Mouse (Mus musculus): ENCODE measurements around the gene Dock9. TPM values are rescaled to one million over a fixed set of nuclear protein-coding genes. Genes with fewer than 3 reads are reported as not detected.

Dock9 gene
- polyA plus RNA-seq, 1 experiment from 2014 or later: 8.5 TPM

DNA sequence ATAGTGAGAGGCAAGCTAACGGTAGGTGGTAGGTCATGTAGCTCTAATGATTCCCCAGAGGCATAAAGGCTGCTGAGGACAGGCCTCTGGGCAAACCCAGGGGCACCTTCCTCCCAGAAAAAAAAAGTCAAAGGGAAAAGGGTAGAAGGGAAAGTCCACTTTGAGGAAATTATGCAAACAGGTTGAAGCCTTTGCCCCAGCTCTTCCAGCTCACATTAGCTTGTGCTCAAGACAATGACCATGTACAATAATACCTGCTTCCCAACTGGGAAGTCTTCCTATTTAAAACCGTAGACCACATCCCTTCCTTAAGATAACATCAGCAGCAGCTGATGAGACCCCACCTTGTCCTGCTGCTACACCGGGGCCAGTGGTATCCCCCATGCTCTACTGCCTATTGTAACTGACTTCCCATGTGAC lies 91.1 kb downstream of the Dock9 start:
- peaks cover 5% of the 10 kb centered on the region for H3K4me1 ChIP-seq (ENCODE audit: control insufficient read depth, insufficient read depth, low read length)
- H3K4me2 ChIP-seq (ENCODE audit: low read length): no peak overlapping the region
- ATAC-seq (no peak), DNase-seq (ENCODE audit: low spot score) (no peak)
- 71% methylated on average over 3 of the region's 3 CpGs for WGBS
- H3K4me3 ChIP-seq (ENCODE audit: low read depth, low read length): no peak overlapping the region
- H3K27me3 ChIP-seq (replicated peaks; ENCODE audit: control insufficient read depth, insufficient read depth, low read length): no peaks in the 10 kb centered on the region
- H3K9ac ChIP-seq (ENCODE audit: low read length): no peak overlapping the region
- no peaks in the 10 kb centered on the region for H3K36me3 ChIP-seq (ENCODE audit: control insufficient read depth, insufficient read depth, low read length)
- H3K27ac ChIP-seq (ENCODE audit: low read depth, low read length): no peak overlapping the region
- H3K9me3 ChIP-seq (replicated peaks; ENCODE audit: control insufficient read depth, low read length): no peaks in the 10 kb centered on the region

DNA sequence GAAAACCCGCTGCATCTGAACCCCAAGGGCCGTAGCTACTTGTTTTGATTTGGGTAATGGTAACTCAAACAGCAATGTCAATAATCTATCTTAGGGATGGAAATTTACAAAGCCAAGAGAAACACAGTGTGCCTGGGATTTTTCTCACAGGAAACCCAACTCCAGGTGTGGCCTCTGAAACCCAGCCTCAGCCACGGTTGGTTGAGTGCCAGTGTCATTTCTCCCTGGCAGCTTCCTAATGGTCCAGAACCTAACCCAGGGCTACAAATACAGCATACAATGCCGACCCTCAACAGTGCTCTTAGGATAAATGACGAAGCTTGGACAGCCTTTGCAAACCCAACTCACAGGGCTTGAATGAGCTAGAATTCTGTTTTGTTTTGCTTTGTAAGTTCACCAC lies 92.0 kb downstream of the Dock9 start:
- Histone ChIP-seq H3K9me3 (replicated peaks; ENCODE audit: control insufficient read depth, low read length) (no peaks in the 10 kb centered on the region), H3K4me3 (ENCODE audit: low read depth, low read length) (no peak overlapping the region), H3K4me1 (ENCODE audit: control insufficient read depth, insufficient read depth, low read length) (peaks cover 5% of the 10 kb centered on the region), H3K36me3 (ENCODE audit: control insufficient read depth, insufficient read depth, low read length) (no peaks in the 10 kb centered on the region), H3K27ac (ENCODE audit: low read depth, low read length) (no peak overlapping the region), H3K4me2 (ENCODE audit: low read length) (no peak overlapping the region), H3K9ac (ENCODE audit: low read length) (no peak overlapping the region), H3K27me3 (replicated peaks; ENCODE audit: control insufficient read depth, insufficient read depth, low read length) (no peaks in the 10 kb centered on the region)
- DNase-seq (ENCODE audit: low spot score) (no peak), ATAC-seq (no peak)
- WGBS: 67% methylated on average over 5 of the region's 5 CpGs

GRCm38 (mm10) chr14:121702534-121702933 lies 95.1 kb downstream of the Dock9 start:
- H3K27me3 ChIP-seq (replicated peaks; ENCODE audit: control insufficient read depth, insufficient read depth, low read length): no peaks in the 10 kb centered on the region
- H3K4me1 ChIP-seq (ENCODE audit: control insufficient read depth, insufficient read depth, low read length): peaks cover 13% of the 10 kb centered on the region
- WGBS: 70% methylated on average over 4 of the region's 4 CpGs
- H3K9me3 ChIP-seq (replicated peaks; ENCODE audit: control insufficient read depth, low read length): no peaks in the 10 kb centered on the region
- H3K9ac ChIP-seq (ENCODE audit: low read length): no peak overlapping the region
- no peak overlapping the region for H3K27ac ChIP-seq (ENCODE audit: low read depth, low read length)
- no peak overlapping the region for H3K4me2 ChIP-seq (ENCODE audit: low read length)
- H3K36me3 ChIP-seq (ENCODE audit: control insufficient read depth, insufficient read depth, low read length): no peaks in the 10 kb centered on the region
- H3K4me3 ChIP-seq (ENCODE audit: low read depth, low read length): no peak overlapping the region
- DNase-seq (ENCODE audit: low spot score) (no peak), ATAC-seq (no peak)

DNA sequence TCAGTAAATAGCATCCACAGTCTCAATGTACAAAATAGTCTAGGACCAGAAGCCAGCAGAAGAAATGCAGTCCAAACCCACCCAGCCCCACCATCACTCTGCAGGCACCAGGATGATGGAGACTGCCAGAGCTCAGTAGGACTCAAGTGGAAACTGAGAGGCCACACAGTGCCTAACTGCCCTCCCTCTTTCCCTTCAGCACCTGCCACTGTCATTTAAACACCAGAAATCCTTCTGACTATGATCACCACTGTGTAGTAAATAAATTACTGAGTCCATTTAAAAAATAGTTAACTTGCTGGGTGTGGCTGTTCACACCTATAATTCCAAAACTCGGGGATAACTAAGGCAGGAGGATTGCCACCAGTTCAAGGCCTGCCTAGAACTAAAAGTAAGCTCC lies 97.6 kb downstream of the Dock9 start:
- Histone ChIP-seq H3K4me3 (ENCODE audit: low read depth, low read length) (no peak overlapping the region), H3K27me3 (replicated peaks; ENCODE audit: control insufficient read depth, insufficient read depth, low read length) (no peaks in the 10 kb centered on the region), H3K4me1 (ENCODE audit: control insufficient read depth, insufficient read depth, low read length) (peaks cover 18% of the 10 kb centered on the region), H3K9me3 (replicated peaks; ENCODE audit: control insufficient read depth, low read length) (no peaks in the 10 kb centered on the region), H3K4me2 (ENCODE audit: low read length) (no peak overlapping the region), H3K27ac (ENCODE audit: low read depth, low read length) (no peak overlapping the region), H3K36me3 (ENCODE audit: control insufficient read depth, insufficient read depth, low read length) (no peaks in the 10 kb centered on the region), H3K9ac (ENCODE audit: low read length) (no peak overlapping the region)
- ATAC-seq: no peak
- DNase-seq (ENCODE audit: low spot score): no peak
- 83% methylated on average over 1 of the region's 1 CpGs for WGBS

- H3K27ac ChIP-seq (ENCODE audit: low read depth, low read length): no peak overlapping the region
Measured at GRCm38 (mm10) chr14:121698620-121698950, 99.1 kb downstream of the Dock9 start.

DNA sequence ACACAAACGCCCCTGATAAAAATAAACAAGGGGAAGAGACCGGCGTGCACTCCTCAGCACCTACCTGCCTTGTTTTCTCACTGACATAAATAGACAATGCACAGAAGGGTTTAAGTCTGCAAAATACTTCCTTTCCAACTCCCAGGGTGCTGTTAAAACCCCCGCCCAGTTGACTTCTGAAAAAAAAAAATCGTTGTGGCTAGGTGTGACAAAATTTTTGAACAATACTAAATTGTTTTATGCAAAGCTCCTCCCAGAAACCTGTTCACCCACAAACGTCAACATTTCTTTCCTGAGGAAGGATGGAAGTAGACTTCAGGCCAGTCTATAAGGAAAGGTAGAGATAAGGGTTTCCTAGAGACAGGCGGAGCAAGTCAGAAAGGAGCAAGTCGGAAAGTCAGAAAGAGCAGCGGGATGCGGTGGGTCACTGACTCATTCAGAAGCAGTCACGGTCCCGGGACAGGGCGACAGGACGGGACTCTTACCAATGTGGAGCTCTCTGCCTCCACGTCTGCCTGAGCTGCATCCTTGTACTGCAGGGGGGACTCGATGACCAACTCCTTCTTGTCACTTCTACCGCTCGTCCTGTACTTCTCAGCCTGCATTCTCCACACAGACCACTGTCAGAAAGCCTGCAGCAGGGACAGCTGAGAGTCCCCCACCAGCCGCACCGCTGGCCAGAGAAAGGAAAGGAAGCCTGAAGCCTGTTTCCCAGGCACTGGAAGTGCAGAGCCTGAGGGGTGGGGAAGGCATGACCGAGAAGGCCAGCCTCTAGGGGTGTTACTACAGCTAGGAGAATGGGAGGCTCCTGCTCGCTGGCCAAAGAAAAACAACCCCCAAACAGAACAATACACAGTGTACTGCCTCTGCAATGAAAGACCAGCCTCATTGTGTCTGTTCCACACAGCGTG lies 99.7 kb downstream of the Dock9 start:
- Histone ChIP-seq H3K4me2 (ENCODE audit: low read length) (peak overlapping the region; percentile 48), H3K36me3 (ENCODE audit: control insufficient read depth, insufficient read depth, low read length) (no peaks in the 10 kb centered on the region), H3K4me1 (ENCODE audit: control insufficient read depth, insufficient read depth, low read length) (peaks cover 18% of the 10 kb centered on the region), H3K4me3 (ENCODE audit: low read depth, low read length) (peak overlapping the region; percentile 16), H3K27me3 (replicated peaks; ENCODE audit: control insufficient read depth, insufficient read depth, low read length) (no peaks in the 10 kb centered on the region), H3K9me3 (replicated peaks; ENCODE audit: control insufficient read depth, low read length) (no peaks in the 10 kb centered on the region), H3K27ac (ENCODE audit: low read depth, low read length) (peak overlapping the region; percentile 46; the same call in 1 of the 2 replicates), H3K9ac (ENCODE audit: low read length) (peak overlapping the region; percentile 45)
- peak; percentile 39 for DNase-seq (ENCODE audit: low spot score)
- 9% methylated on average over 23 of the region's 23 CpGs for WGBS
- peak; percentile 66; the same call in 1 of the 2 replicates for ATAC-seq

More at GRCm38 (mm10) chr14:121698620-121698950, 99.1 kb downstream of the Dock9 start:
- 13% methylated on average over 7 of the region's 7 CpGs for WGBS
- Histone ChIP-seq H3K4me1 (ENCODE audit: control insufficient read depth, insufficient read depth, low read length) (peaks cover 18% of the 10 kb centered on the region), H3K9ac (ENCODE audit: low read length) (peak overlapping the region; percentile 45), H3K4me2 (ENCODE audit: low read length) (peak overlapping the region; percentile 48), H3K4me3 (ENCODE audit: low read depth, low read length) (peak overlapping the region; percentile 16; the same call in 1 of the 2 replicates), H3K27me3 (replicated peaks; ENCODE audit: control insufficient read depth, insufficient read depth, low read length) (no peaks in the 10 kb centered on the region), H3K9me3 (replicated peaks; ENCODE audit: control insufficient read depth, low read length) (no peaks in the 10 kb centered on the region), H3K36me3 (ENCODE audit: control insufficient read depth, insufficient read depth, low read length) (no peaks in the 10 kb centered on the region)
- DNase-seq (ENCODE audit: low spot score) (no peak), ATAC-seq (no peak)

- Histone ChIP-seq H3K36me3 (ENCODE audit: control insufficient read depth, insufficient read depth, low read length) (no peaks in the 10 kb centered on the region), H3K9ac (ENCODE audit: low read length) (no peak overlapping the region), H3K4me2 (ENCODE audit: low read length) (peak overlapping the region; percentile 48), H3K4me3 (ENCODE audit: low read depth, low read length) (no peak overlapping the region), H3K9me3 (replicated peaks; ENCODE audit: control insufficient read depth, low read length) (no peaks in the 10 kb centered on the region), H3K27ac (ENCODE audit: low read depth, low read length) (no peak overlapping the region), H3K4me1 (ENCODE audit: control insufficient read depth, insufficient read depth, low read length) (peaks cover 18% of the 10 kb centered on the region), H3K27me3 (replicated peaks; ENCODE audit: control insufficient read depth, insufficient read depth, low read length) (no peaks in the 10 kb centered on the region)
- WGBS: 16% methylated on average over 9 of the region's 9 CpGs
- DNase-seq (ENCODE audit: low spot score) (no peak), ATAC-seq (no peak)
Measured at GRCm38 (mm10) chr14:121697143-121697680, 100.4 kb downstream of the Dock9 start.

GRCm38 (mm10) chr14:121696429-121697118 lies 101.1 kb downstream of the Dock9 start:
- no peak overlapping the region for H3K9ac ChIP-seq (ENCODE audit: low read length)
- ATAC-seq: no peak
- no peak for DNase-seq (ENCODE audit: low spot score)
- no peaks in the 10 kb centered on the region for H3K27me3 ChIP-seq (replicated peaks; ENCODE audit: control insufficient read depth, insufficient read depth, low read length)
- no peak overlapping the region for H3K27ac ChIP-seq (ENCODE audit: low read depth, low read length)
- H3K4me1 ChIP-seq (ENCODE audit: control insufficient read depth, insufficient read depth, low read length): peaks cover 18% of the 10 kb centered on the region
- H3K36me3 ChIP-seq (ENCODE audit: control insufficient read depth, insufficient read depth, low read length): no peaks in the 10 kb centered on the region
- H3K9me3 ChIP-seq (replicated peaks; ENCODE audit: control insufficient read depth, low read length): no peaks in the 10 kb centered on the region
- no peak overlapping the region for H3K4me3 ChIP-seq (ENCODE audit: low read depth, low read length)
- H3K4me2 ChIP-seq (ENCODE audit: low read length): 0 out of 2 replicates have a peak overlapping the region, but pooled peaks have one; percentile 3
- WGBS: 82% methylated on average over 8 of the region's 8 CpGs

Data from forebrain, embryonic 14.5 days (tissue).